Mouse (Mus musculus): ENCODE results near the gene Cc2d1a. TPM values are rescaled to one million over a fixed set of nuclear protein-coding genes. Genes with fewer than 3 reads are reported as not detected.

Cc2d1a gene
- 5.4 and 6.2 TPM in 2 replicates for polyA plus RNA-seq (2015; fragmentation: Nextera tagmentation; extraction: Ambion mirVana)

DNA sequence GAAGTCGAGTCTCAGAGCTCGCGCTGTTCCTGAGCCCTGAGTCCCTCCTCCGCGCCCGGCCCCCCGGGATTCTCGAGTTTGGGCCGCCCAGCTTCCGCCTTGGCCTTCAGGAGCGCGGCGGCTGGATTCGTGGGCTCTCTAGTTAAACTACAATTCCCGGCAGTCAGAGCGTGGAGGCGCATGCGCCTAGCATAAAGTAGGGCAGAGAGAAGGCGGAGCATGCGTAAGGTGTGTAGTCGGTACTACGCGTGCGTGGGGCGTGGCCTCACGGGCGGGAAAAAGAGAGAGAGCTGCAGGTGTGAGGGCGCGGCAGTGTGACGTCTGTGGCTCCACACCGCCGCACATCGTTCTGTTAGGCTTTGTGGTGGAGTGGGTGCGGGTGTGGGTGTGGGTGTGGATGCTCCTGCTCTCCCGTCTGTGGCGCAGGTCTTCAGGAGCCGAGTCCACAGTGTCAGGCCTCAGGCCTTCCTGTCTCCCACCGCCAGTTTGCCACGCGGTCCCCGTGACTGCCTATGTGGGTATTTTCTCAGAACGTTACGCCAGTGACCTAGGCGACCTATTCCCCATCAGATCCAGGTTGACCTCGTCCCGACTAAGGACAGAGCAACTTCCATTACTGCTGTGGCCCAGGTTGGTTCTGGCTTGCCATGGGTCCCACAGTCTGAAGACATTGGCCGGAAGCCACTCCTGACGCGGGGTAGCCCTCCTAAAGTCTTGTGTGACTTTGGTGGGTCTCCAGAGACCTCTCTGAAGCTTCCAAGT, at the start of gene Cc2d1a, which contains the start of gene 4930432K21Rik:
TSS of gene Cc2d1a (minus strand) at position 168 of the 762 bp plus-strand sequence.
TSS of gene 4930432K21Rik (plus strand) at position 257 of the 762 bp plus-strand sequence.
- ATAC-seq (ENCODE audit: low read depth) (peak; percentile 92), DNase-seq (peak; percentile 90)
- Histone ChIP-seq H3K36me3 (peaks cover 13% of the 10 kb centered on the region), H3K9ac (peak within 1 kb of the TSS; percentile 79), H3K27me3 (no peaks in the 10 kb centered on the region), H3K4me1 (replicated peaks) (peaks cover 33% of the 10 kb centered on the region), H3K4me2 (peak within 1 kb of the TSS; percentile 89), H3K4me3 (replicated peaks) (peak within 1 kb of the TSS; percentile 73), H3K9me3 (replicated peaks) (no peaks in the 10 kb centered on the region), H3K27ac (peak within 1 kb of the TSS; percentile 19; the same call in 1 of the 2 replicates)
- 15% methylated on average over 49 of the region's 49 CpGs for WGBS (ENCODE audit: insufficient replicate concordance)

DNA sequence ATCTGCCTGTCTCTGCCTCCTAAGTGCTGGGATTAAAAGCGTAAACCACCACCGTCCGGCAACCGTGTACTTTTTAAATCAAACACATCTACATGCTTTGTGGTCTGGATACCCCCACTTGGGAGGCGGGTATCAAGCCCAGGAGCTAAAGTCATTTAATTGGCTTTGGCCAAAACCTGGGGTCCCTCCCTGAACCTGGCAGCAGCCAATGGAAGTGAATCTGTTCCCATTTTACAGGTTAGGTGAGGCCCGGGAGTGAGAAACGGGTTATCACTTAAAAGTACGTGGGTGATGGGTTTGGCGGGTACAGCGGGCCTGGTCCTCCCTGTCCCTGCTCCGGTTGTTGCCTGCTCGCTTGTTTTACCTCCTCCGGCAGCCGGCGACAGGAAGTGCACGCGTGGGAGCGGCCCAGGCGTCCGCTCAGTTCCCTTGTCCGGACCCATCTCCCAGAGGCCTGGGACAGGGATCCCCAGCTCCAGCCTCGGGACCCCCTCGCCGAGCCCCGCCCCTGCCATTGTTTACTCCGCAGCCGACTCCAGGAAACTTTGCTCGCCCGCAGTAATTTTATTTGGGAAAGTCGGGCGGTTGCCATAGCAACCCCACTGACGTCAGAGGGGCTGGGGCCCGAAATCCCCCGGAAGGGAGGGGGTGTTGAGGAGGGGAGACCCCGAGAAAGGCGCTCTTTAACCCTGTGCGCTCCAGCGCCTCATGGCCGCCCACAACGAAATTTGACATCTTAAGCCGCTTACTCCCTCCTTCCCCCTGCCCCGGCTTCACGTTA, 49.6 kb upstream of the Cc2d1a start:
- Histone ChIP-seq H3K27me3 (peaks cover 36% of the 10 kb centered on the region), H3K9ac (peak overlapping the region; percentile 53), H3K9me3 (replicated peaks) (no peaks in the 10 kb centered on the region), H3K4me3 (replicated peaks) (peak overlapping the region; percentile 58), H3K4me1 (replicated peaks) (peaks cover 66% of the 10 kb centered on the region), H3K27ac (peak overlapping the region; percentile 82), H3K4me2 (peak overlapping the region; percentile 72), H3K36me3 (no peaks in the 10 kb centered on the region)
- peak; percentile 61 for DNase-seq
- 5% methylated on average over 43 of the region's 43 CpGs for WGBS (ENCODE audit: insufficient replicate concordance)
- no peak for ATAC-seq (ENCODE audit: low read depth)

DNA sequence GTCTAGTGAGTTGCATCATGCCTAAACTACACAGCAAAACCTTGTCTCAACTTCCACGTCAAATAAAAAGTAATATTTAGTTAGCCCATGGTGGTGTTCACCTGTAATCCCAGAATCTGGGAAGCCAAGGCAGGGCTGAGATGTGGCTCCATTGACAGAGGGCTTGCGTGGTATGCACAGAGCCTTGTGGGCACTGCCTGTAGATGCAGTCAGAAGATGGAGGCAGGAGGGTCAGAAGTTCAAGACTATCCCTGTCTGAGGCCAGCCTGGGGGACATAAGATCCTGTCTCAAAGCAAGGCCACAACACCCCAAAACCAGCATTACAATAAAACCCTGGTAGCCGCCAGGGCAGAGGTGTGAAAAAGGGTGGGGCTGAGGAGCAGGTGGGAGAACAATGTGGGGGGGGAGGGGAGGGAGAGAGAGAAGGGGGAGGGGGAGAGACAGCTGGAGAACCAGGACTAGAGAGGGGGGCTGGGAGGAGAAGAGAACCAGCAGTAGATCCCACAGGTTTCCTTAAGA, 46.5 kb upstream of the Cc2d1a start:
- 68% methylated on average over 3 of the region's 3 CpGs for WGBS (ENCODE audit: insufficient replicate concordance)
- Histone ChIP-seq H3K9me3 (replicated peaks) (no peaks in the 10 kb centered on the region), H3K9ac (no peak overlapping the region), H3K27ac (no peak overlapping the region), H3K4me3 (replicated peaks) (no peak overlapping the region), H3K4me2 (no peak overlapping the region), H3K4me1 (replicated peaks) (peaks cover 53% of the 10 kb centered on the region), H3K27me3 (peaks cover 9% of the 10 kb centered on the region), H3K36me3 (no peaks in the 10 kb centered on the region)
- ATAC-seq (ENCODE audit: low read depth) (no peak), DNase-seq (no peak)

DNA sequence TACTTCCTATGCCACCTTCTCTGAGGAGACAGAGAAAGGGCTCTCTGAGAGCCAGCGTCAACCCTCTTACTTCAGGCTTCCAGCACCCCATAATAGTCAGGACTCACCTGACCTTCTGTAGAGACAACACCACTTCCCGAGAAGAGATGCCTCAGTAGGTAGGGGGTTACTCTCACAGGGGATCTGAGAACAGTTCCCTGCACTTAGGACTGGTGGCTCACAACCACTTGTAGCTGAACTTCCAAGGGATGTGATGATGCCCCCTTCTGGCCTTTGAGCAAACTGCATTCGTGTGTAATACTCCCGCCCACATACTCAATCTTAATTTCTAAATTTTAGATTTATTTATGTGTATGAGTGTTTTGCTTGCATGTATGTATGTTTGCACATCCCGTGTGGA, 45.8 kb upstream of the Cc2d1a start:
- H3K4me1 ChIP-seq (replicated peaks) = peaks cover 49% of the 10 kb centered on the region
- 59% methylated on average over 5 of the region's 5 CpGs for WGBS (ENCODE audit: insufficient replicate concordance)
- no peaks in the 10 kb centered on the region for H3K9me3 ChIP-seq (replicated peaks)
- peaks cover 9% of the 10 kb centered on the region for H3K27me3 ChIP-seq
- H3K27ac ChIP-seq = no peak overlapping the region; the same call in 1 of the 2 replicates
- H3K4me2 ChIP-seq = no peak overlapping the region
- H3K36me3 ChIP-seq = no peaks in the 10 kb centered on the region
- H3K4me3 ChIP-seq (replicated peaks) = no peak overlapping the region
- DNase-seq = no peak
- ATAC-seq (ENCODE audit: low read depth) = no peak
- no peak overlapping the region for H3K9ac ChIP-seq

DNA sequence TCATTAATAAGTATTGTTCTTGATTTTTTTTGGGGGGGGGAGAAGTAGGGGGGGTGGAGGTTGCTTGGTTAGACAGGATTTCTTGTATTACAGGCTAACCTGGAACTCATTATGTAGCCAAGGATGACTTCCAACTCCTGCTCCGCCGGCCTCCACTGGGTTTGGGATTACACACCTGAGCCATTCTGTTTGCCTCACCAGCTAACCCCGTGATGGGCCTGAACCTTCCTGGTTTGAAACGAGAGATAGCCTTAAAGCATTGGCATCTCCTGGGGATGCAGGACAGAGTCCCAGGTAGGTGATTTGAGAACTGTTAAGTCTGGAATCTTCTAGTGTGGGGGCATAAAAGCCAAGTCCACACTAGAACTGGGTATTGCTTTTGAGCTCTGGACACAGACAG, 45.4 kb upstream of the Cc2d1a start:
- Histone ChIP-seq H3K4me3 (replicated peaks) (no peak overlapping the region), H3K9me3 (replicated peaks) (no peaks in the 10 kb centered on the region), H3K4me2 (peak overlapping the region; percentile 74; the same call in 1 of the 2 replicates), H3K27ac (no peak overlapping the region; the same call in 1 of the 2 replicates), H3K27me3 (peaks cover 9% of the 10 kb centered on the region), H3K4me1 (replicated peaks) (peaks cover 47% of the 10 kb centered on the region), H3K36me3 (no peaks in the 10 kb centered on the region), H3K9ac (no peak overlapping the region)
- ATAC-seq (ENCODE audit: low read depth) (no peak), DNase-seq (no peak)
- 62% methylated on average over 4 of the region's 4 CpGs for WGBS (ENCODE audit: insufficient replicate concordance)

DNA sequence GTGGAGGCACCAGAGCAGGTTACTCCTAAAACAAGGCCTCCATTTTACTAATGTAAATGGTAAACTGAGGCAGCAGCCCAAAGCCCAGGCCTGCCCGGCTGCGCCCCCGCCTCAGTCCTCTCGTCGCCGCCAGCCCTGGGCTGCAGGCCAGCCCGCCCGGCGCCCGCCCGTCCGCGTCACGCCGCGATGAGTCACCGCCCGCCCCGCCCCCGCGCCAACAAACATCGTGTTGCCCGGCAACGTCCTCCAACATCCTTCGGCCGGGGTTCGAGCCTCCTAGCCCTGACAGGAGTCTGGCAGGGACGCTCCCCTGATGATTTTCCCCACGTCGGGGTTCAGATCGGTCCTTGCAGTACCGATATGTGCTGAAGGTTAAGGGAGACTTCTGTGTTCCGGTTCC, 44.8 kb upstream of the Cc2d1a start:
- 4% methylated on average over 33 of the region's 33 CpGs for WGBS (ENCODE audit: insufficient replicate concordance)
- peaks cover 45% of the 10 kb centered on the region for H3K4me1 ChIP-seq (replicated peaks)
- peak overlapping the region; percentile 68 for H3K9ac ChIP-seq
- H3K27ac ChIP-seq = peak overlapping the region; percentile 86
- peak; percentile 75 for ATAC-seq (ENCODE audit: low read depth)
- DNase-seq = peak; percentile 76
- no peaks in the 10 kb centered on the region for H3K9me3 ChIP-seq (replicated peaks)
- peak overlapping the region; percentile 74 for H3K4me2 ChIP-seq
- no peaks in the 10 kb centered on the region for H3K36me3 ChIP-seq
- H3K4me3 ChIP-seq (replicated peaks) = peak overlapping the region; percentile 52
- peaks cover 9% of the 10 kb centered on the region for H3K27me3 ChIP-seq

DNA sequence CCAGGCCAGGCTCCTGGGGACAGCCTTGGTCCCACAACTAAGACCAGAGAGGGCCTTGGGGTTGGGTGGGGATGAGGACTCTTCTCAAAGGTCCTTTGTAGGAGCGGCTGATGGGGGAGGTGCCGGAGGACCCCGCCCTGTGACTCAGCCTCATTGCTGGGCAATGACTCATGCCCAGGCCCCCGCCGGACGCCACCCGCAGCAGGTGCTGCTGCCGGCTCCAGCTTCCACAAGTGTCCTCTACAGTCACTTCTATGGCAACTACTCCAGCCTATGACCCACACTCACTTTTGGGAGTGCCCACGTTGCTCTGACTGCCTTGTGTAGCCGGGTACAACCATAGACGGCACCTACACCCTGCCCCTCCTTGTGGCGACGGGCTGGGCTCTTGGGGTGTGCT, 44.3 kb upstream of the Cc2d1a start:
- peak; percentile 82 for ATAC-seq (ENCODE audit: low read depth)
- peak overlapping the region; percentile 52 for H3K4me3 ChIP-seq (replicated peaks)
- H3K27me3 ChIP-seq = peaks cover 9% of the 10 kb centered on the region
- H3K4me1 ChIP-seq (replicated peaks) = peaks cover 45% of the 10 kb centered on the region
- H3K36me3 ChIP-seq = no peaks in the 10 kb centered on the region
- peak overlapping the region; percentile 68 for H3K9ac ChIP-seq
- H3K4me2 ChIP-seq = peak overlapping the region; percentile 74
- no peaks in the 10 kb centered on the region for H3K9me3 ChIP-seq (replicated peaks)
- WGBS (ENCODE audit: insufficient replicate concordance) = 23% methylated on average over 13 of the region's 13 CpGs
- DNase-seq = peak; percentile 81
- peak overlapping the region; percentile 86 for H3K27ac ChIP-seq

DNA sequence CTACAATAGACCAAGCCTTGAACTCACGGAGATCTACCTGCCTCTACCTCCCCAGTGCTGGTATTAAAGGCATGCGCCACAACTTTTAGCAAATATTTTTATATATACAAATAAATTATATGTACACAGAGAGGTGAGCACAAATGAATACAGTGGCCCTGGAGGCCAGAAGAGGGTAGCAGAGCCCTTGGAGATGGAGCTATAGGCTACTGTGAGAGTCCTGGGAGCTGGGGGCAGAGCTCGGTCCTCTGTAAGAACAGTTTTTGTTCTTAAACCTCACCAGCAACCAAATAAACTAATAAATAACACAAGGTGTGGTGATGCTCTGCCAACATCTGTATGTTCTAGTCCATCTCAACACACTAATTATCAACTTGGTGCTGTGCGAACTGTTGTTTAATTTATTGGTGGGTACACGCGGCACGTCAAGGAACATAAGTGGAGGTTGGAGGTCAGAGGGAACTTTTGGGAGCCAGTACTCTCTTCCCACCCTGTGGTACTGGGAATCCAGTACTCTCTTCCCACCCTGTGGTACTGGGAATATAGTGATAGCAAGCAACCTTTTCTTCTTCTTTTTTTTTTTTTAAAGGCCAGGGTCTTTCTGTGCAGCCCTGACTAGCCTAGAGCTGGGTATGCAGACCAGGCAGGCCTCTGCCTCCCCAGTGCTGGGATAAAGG, 42.6 kb upstream of the Cc2d1a start:
- no peak overlapping the region for H3K4me3 ChIP-seq (replicated peaks)
- no peaks in the 10 kb centered on the region for H3K36me3 ChIP-seq
- no peak overlapping the region for H3K9ac ChIP-seq
- WGBS (ENCODE audit: insufficient replicate concordance) = 86% methylated on average over 7 of the region's 7 CpGs
- peaks cover 50% of the 10 kb centered on the region for H3K4me1 ChIP-seq (replicated peaks)
- H3K4me2 ChIP-seq = no peak overlapping the region
- peaks cover 10% of the 10 kb centered on the region for H3K27me3 ChIP-seq
- DNase-seq (no peak), ATAC-seq (ENCODE audit: low read depth) (no peak)
- 0 out of 2 replicates have a peak overlapping the region, but pooled peaks have one; percentile 47 for H3K27ac ChIP-seq
- H3K9me3 ChIP-seq (replicated peaks) = no peaks in the 10 kb centered on the region

DNA sequence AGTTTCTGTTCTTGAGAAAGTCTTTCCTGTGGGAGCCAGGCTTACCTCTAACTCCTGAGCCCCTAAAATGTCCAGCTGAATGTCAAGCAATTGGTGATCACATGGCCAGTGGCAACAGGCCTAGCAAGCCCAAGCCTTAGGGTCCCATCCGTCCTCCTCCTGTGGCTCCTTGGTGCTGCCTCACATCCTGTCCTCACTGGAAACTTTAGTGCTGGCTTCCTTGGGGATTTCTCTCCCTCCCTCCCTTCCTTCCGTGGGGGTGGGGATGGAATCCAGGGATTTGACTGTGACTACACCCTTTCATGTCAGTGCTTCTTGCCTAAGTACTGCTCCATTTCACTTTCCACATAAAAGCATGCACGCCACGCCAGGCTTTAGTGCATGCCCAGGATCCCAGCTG, 41.9 kb upstream of the Cc2d1a start:
- 55% methylated on average over 4 of the region's 4 CpGs for WGBS (ENCODE audit: insufficient replicate concordance)
- DNase-seq (no peak), ATAC-seq (ENCODE audit: low read depth) (no peak)
- no peak overlapping the region for H3K27ac ChIP-seq
- H3K4me1 ChIP-seq (replicated peaks) = peaks cover 51% of the 10 kb centered on the region
- no peak overlapping the region for H3K4me3 ChIP-seq (replicated peaks)
- H3K4me2 ChIP-seq = no peak overlapping the region
- H3K9ac ChIP-seq = no peak overlapping the region
- H3K27me3 ChIP-seq = peaks cover 17% of the 10 kb centered on the region
- H3K36me3 ChIP-seq = no peaks in the 10 kb centered on the region
- no peaks in the 10 kb centered on the region for H3K9me3 ChIP-seq (replicated peaks)

DNA sequence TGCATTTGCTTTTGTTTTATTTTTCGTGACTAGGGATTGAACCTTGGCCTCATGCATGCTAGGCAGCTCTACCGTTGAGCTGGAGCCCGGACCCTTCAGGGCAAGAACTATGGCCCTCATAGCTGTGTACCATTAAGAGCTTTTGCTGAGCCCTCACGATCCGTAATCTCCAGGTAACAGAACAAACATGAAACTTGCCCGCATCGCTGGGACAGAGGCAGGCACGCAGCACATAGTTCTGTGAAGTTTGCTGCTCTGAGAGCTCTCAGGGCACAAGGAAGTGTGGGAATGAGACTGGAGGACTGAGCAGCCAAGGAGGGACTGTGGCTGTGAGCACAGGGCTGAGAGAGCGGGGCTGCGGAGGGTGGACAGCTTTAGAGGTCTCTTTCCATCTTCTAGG, 40.9 kb upstream of the Cc2d1a start:
- ATAC-seq (ENCODE audit: low read depth) = no peak
- Histone ChIP-seq H3K9me3 (replicated peaks) (no peaks in the 10 kb centered on the region), H3K27me3 (peaks cover 27% of the 10 kb centered on the region), H3K4me3 (replicated peaks) (no peak overlapping the region), H3K4me2 (no peak overlapping the region), H3K9ac (no peak overlapping the region), H3K27ac (no peak overlapping the region), H3K4me1 (replicated peaks) (peaks cover 59% of the 10 kb centered on the region), H3K36me3 (no peaks in the 10 kb centered on the region)
- 76% methylated on average over 10 of the region's 10 CpGs for WGBS (ENCODE audit: insufficient replicate concordance)
- no peak for DNase-seq

All from liver, embryonic 13.5 days (tissue).